Mouse (Mus musculus): ENCODE results near the gene Galnt10.

Galnt10 gene

GRCm38 (mm10) chr11:57747294-57748080 lies 102.2 kb downstream of the Galnt10 start:
- DNase-seq = peak; percentile 51

- no peak for DNase-seq
These were observed 108.4 kb downstream of the Galnt10 start for GRCm38 (mm10) chr11:57753538-57754203.

GRCm38 (mm10) chr11:57758621-57759020 lies 113.4 kb downstream of the Galnt10 start:
- DNase-seq = peak; percentile 14

- no peak for DNase-seq
These were observed 115.3 kb downstream of the Galnt10 start for GRCm38 (mm10) chr11:57760509-57761058.

GRCm38 (mm10) chr11:57761347-57761746 lies 116.1 kb downstream of the Galnt10 start:
- DNase-seq = no peak

- no peak for DNase-seq
These were observed 118.9 kb downstream of the Galnt10 start for GRCm38 (mm10) chr11:57764124-57764523.

- DNase-seq = no peak
These were observed 121.4 kb downstream of the Galnt10 start for GRCm38 (mm10) chr11:57766617-57767016.

GRCm38 (mm10) chr11:57767171-57767570 lies 121.9 kb downstream of the Galnt10 start:
- no peak for DNase-seq

- DNase-seq = no peak
These were observed 125.5 kb downstream of the Galnt10 start for GRCm38 (mm10) chr11:57770776-57771175.

GRCm38 (mm10) chr11:57771676-57772075 lies 126.4 kb downstream of the Galnt10 start:
- DNase-seq = no peak

GRCm38 (mm10) chr11:57773479-57773878 lies 128.2 kb downstream of the Galnt10 start:
- no peak for DNase-seq

GRCm38 (mm10) chr11:57773936-57774335 lies 128.7 kb downstream of the Galnt10 start:
- no peak for DNase-seq

GRCm38 (mm10) chr11:57775868-57776267 lies 130.6 kb downstream of the Galnt10 start:
- no peak for DNase-seq

GRCm38 (mm10) chr11:57776546-57776945 lies 131.3 kb downstream of the Galnt10 start:
- no peak for DNase-seq

- peak; percentile 59 for DNase-seq
These were observed 133.1 kb downstream of the Galnt10 start for GRCm38 (mm10) chr11:57778349-57778748.

GRCm38 (mm10) chr11:57779824-57780223 lies 134.6 kb downstream of the Galnt10 start:
- no peak for DNase-seq

GRCm38 (mm10) chr11:57786616-57787418 lies 141.6 kb downstream of the Galnt10 start:
- peak; percentile 58 for DNase-seq

GRCm38 (mm10) chr11:57787913-57788312 lies 142.7 kb downstream of the Galnt10 start:
- DNase-seq = peak; percentile 37

GRCm38 (mm10) chr11:57790866-57791535 lies 145.8 kb downstream of the Galnt10 start:
- no peak for DNase-seq

GRCm38 (mm10) chr11:57795086-57795485 lies 149.8 kb downstream of the Galnt10 start:
- DNase-seq = no peak

- DNase-seq = no peak
These were observed 152.6 kb downstream of the Galnt10 start for GRCm38 (mm10) chr11:57797828-57798227.

- DNase-seq = no peak
These were observed 154.2 kb downstream of the Galnt10 start for GRCm38 (mm10) chr11:57799456-57799855.
